Mouse (Mus musculus) ES-E14 (cell line): Measurements from ENCODE around the gene Glyatl3. TPM values are rescaled to one million over a fixed set of nuclear protein-coding genes. Genes with fewer than 3 reads are reported as not detected.

Source experiments
- DNase-seq: peaks from one replicate; pipeline ENCODE4 v3.0.0-alpha.2; 2013; ENCODE audit warnings: low read depth, low spot score
- H3K27ac ChIP-seq: 2 replicates; pipeline ENCODE4 v1.5.1; 2012; ENCODE audit warnings: low read depth, mild to moderate bottlenecking, low read length, moderate library complexity, mixed read lengths; ENCODE audit not compliant: poor library complexity, insufficient read depth, severe bottlenecking
- H3K36me3 ChIP-seq: 2 replicates; pipeline ENCODE4 v1.6.1; 2012; ENCODE audit warnings: mild to moderate bottlenecking, low read length, moderate library complexity, mixed read lengths; ENCODE audit not compliant: control insufficient read depth, poor library complexity, insufficient read depth, severe bottlenecking
- H3K4me1 ChIP-seq, 2 experiments: fragments of 150-350 bp in 1 of 2; sonication (generic) in 1 of 2; 2 replicates each; pipeline ENCODE4 v1.6.1; 2012; ENCODE audit warnings: low read length in 2 of 2, mild to moderate bottlenecking in 1 of 2, mixed read lengths in 1 of 2; ENCODE audit not compliant: control insufficient read depth in 2 of 2, insufficient read depth in 2 of 2, poor library complexity in 1 of 2
- H3K4me3 ChIP-seq, 2 experiments: fragments of 150-350 bp in 1 of 2; sonication (generic) in 1 of 2; 2 replicates each; pipeline ENCODE4 v1.5.1; 2012; ENCODE audit warnings: low read length in 2 of 2, low read depth in 1 of 2, mild to moderate bottlenecking in 1 of 2, mixed read lengths in 1 of 2; ENCODE audit not compliant: insufficient read depth in 1 of 2, poor library complexity in 1 of 2, severe bottlenecking in 1 of 2
- H3K9ac ChIP-seq: 2 replicates; pipeline ENCODE4 v1.6.1; 2012; ENCODE audit warnings: low read depth, mild to moderate bottlenecking, low read length, mixed read lengths; ENCODE audit not compliant: poor library complexity, insufficient read depth, severe bottlenecking
- H3K9me3 ChIP-seq: fragments of 150-350 bp; sonication (generic); 2 replicates; pipeline ENCODE4 v1.6.1; 2012; ENCODE audit warnings: low read depth, mild to moderate bottlenecking, low read length; ENCODE audit not compliant: control insufficient read depth, insufficient read depth
- CHD2 ChIP-seq: IDR thresholded peaks from 2 replicates; pipeline ENCODE4 v1.6.1; 2014; ENCODE audit warnings: mild to moderate bottlenecking, low read depth, low read length, inconsistent platforms
- HCFC1 ChIP-seq: IDR thresholded peaks from 2 replicates; pipeline ENCODE4 v1.6.1; 2012; ENCODE audit warnings: low read length, inconsistent platforms, borderline replicate concordance; ENCODE audit not compliant: insufficient read depth
- MAFK ChIP-seq: IDR thresholded peaks from 2 replicates; pipeline ENCODE4 v1.6.1; 2014; ENCODE audit warnings: mild to moderate bottlenecking, low read depth, low read length, inconsistent platforms; ENCODE audit not compliant: insufficient read depth
- ZC3H11A ChIP-seq: IDR thresholded peaks from 2 replicates; pipeline ENCODE4 v1.6.1; 2012; ENCODE audit warnings: low read depth, mild to moderate bottlenecking, inconsistent platforms, low read length, borderline replicate concordance
- ZNF384 ChIP-seq: IDR thresholded peaks from 2 replicates; pipeline ENCODE4 v1.6.1; 2012; ENCODE audit warnings: low read depth, low read length, inconsistent platforms
- in situ Hi-C, 2 experiments: fragments of 600-800 bp; cut with MboI; formaldehyde crosslinking; loops; one replicate each; pipeline ENCODE4 v1.15.1; 2025; ENCODE audit warnings: low sequenced_read_pairs in 2 of 2, inconsistent platforms in 1 of 2; ENCODE audit not compliant: unreplicated experiment in 2 of 2
- total RNA-seq: library from RNA; depleted of rRNA; stranded (reverse); fragments of 300-350 nt; gene quantifications from 2 replicates; pipeline ENCODE4 v1.2.3, GENCODE M21; 2012; rRNA removed

Glyatl3 gene
- not detected in 2 replicates for total RNA-seq

GRCm38 (mm10) chr17:40914250-40914649, at the start of gene Glyatl3:
Glyatl3 (minus strand) TSS chr17:40914350.
- DNase-seq = no peak
- no peaks in the 10 kb centered on the region for H3K4me1 ChIP-seq
- in situ Hi-C loops = no loop called here
- no peak within 1 kb of the TSS for H3K9ac ChIP-seq
- H3K9me3 ChIP-seq = no peaks in the 10 kb centered on the region
- no peak within 1 kb of the TSS for H3K4me3 ChIP-seq
- no peaks in the 10 kb centered on the region for H3K36me3 ChIP-seq
- TF ChIP-seq ZC3H11A = no peak
- H3K27ac ChIP-seq = no peak within 1 kb of the TSS

- H3K4me3 ChIP-seq = no peak overlapping the region
- TF ChIP-seq CHD2 = no peak
- TF ChIP-seq ZC3H11A = no peak
- no peak for TF ChIP-seq ZNF384
- no peak for TF ChIP-seq MAFK
- TF ChIP-seq HCFC1 = no peak
- H3K9me3 ChIP-seq = no peaks in the 10 kb centered on the region
- no peaks in the 10 kb centered on the region for H3K4me1 ChIP-seq
- peaks cover 2% of the 10 kb centered on the region; the same call in 1 of the 2 replicates for H3K36me3 ChIP-seq
- no peak overlapping the region for H3K27ac ChIP-seq
- DNase-seq = no peak
- H3K9ac ChIP-seq = no peak overlapping the region
- in situ Hi-C loops = no loop called here
Observed at GRCm38 (mm10) chr17:40948518-40948917, 34.4 kb upstream of the Glyatl3 start.

- DNase-seq = peak; percentile 96
- in situ Hi-C loops = no loop called here
Observed at GRCm38 (mm10) chr17:40934420-40935231, 20.5 kb upstream of the Glyatl3 start, which contains the start of the genes Mut and Cenpq. Mut (plus strand) TSS chr17:40934685. Cenpq (minus strand) TSS chr17:40935047.

GRCm38 (mm10) chr17:40933985-40934384, 19.8 kb upstream of the Glyatl3 start:
- peak overlapping the region; percentile 84 to 95 for H3K4me3 ChIP-seq
- H3K36me3 ChIP-seq = peaks cover 8% of the 10 kb centered on the region
- DNase-seq = no peak
- H3K9ac ChIP-seq = peak overlapping the region; percentile 87
- no peaks in the 10 kb centered on the region for H3K9me3 ChIP-seq
- H3K4me1 ChIP-seq = 0 out of 4 replicates have a peak, but pooled peaks cover 0 to 3% of the 10 kb centered on the region in 2 experiments
- TF ChIP-seq MAFK (no peak), ZNF384 (no peak), CHD2 (no peak), HCFC1 (no peak), ZC3H11A (no peak)
- no peak overlapping the region for H3K27ac ChIP-seq
- in situ Hi-C loops = no loop called here

More at GRCm38 (mm10) chr17:40934420-40935231, 20.5 kb upstream of the Glyatl3 start, which contains the start of the genes Mut and Cenpq:
- Histone ChIP-seq H3K27ac (peak within 1 kb of the TSS; percentile 83), H3K4me3 (peak within 1 kb of the TSS; percentile 87 to 95), H3K9ac (peak within 1 kb of the TSS; percentile 87), H3K9me3 (no peaks in the 10 kb centered on the region), H3K4me1 (0 out of 4 replicates have a peak, but pooled peaks cover 0 to 3% of the 10 kb centered on the region in 2 experiments), H3K36me3 (peaks cover 5% of the 10 kb centered on the region)
- TF ChIP-seq CHD2 = no peak; the same call in 1 of the 2 replicates
- peak; percentile 64 for TF ChIP-seq HCFC1
- TF ChIP-seq MAFK = no peak
- TF ChIP-seq ZNF384 = no peak
- no peak for TF ChIP-seq ZC3H11A

GRCm38 (mm10) chr17:40915499-40915898, 1.3 kb upstream of the Glyatl3 start:
- Histone ChIP-seq H3K9ac (no peak overlapping the region), H3K27ac (no peak overlapping the region), H3K4me3 (no peak overlapping the region), H3K4me1 (no peaks in the 10 kb centered on the region), H3K36me3 (no peaks in the 10 kb centered on the region), H3K9me3 (no peaks in the 10 kb centered on the region)
- no peak for DNase-seq
- in situ Hi-C loops = no loop called here
- TF ChIP-seq CHD2 (no peak), MAFK (no peak), ZC3H11A (no peak)
